Mouse (Mus musculus): ENCODE data around the gene Man1a.

Gene Man1a

GRCm38 (mm10) chr10:54076420-54076819 is at the start of gene Man1a:
Man1a (minus strand) TSS chr10:54076609.
- no peak for DNase-seq (ENCODE audit: low spot score in 2 of 2)

- DNase-seq (ENCODE audit: low spot score in 2 of 2) = no peak
Measured at GRCm38 (mm10) chr10:54121816-54122215, 45.4 kb upstream of the Man1a start.

- DNase-seq (ENCODE audit: low spot score in 2 of 2) = no peak
Measured at GRCm38 (mm10) chr10:54120375-54120774, 44.0 kb upstream of the Man1a start.

GRCm38 (mm10) chr10:54119303-54119702 is 42.9 kb upstream of the Man1a start:
- DNase-seq (ENCODE audit: low spot score in 2 of 2) = no peak

GRCm38 (mm10) chr10:54118223-54118912 is 42.0 kb upstream of the Man1a start:
- no peak for DNase-seq (ENCODE audit: low spot score in 2 of 2)

GRCm38 (mm10) chr10:54117763-54118162 is 41.4 kb upstream of the Man1a start:
- peak in 1 of 2 experiments; percentile 6 for DNase-seq (ENCODE audit: low spot score in 2 of 2)

- DNase-seq (ENCODE audit: low spot score in 2 of 2) = no peak
Measured at GRCm38 (mm10) chr10:54103671-54104070, 27.3 kb upstream of the Man1a start.

GRCm38 (mm10) chr10:54092081-54092480 is 15.7 kb upstream of the Man1a start:
- no peak for DNase-seq (ENCODE audit: low spot score in 2 of 2)

GRCm38 (mm10) chr10:54089923-54090322 is 13.5 kb upstream of the Man1a start:
- DNase-seq (ENCODE audit: low spot score in 2 of 2) = no peak

GRCm38 (mm10) chr10:54087346-54087745 is 10.9 kb upstream of the Man1a start:
- no peak for DNase-seq (ENCODE audit: low spot score in 2 of 2)

- DNase-seq (ENCODE audit: low spot score in 2 of 2) = no peak
Measured at GRCm38 (mm10) chr10:54085073-54085472, 8.7 kb upstream of the Man1a start.

- DNase-seq (ENCODE audit: low spot score in 2 of 2) = no peak
Measured at GRCm38 (mm10) chr10:54077005-54077404, 596 bp upstream of the Man1a start.

- DNase-seq (ENCODE audit: low spot score in 2 of 2) = peak; percentile 78 to 86
Measured at GRCm38 (mm10) chr10:54075441-54076010, 883 bp downstream of the Man1a start.

GRCm38 (mm10) chr10:54074609-54075421 is 1.6 kb downstream of the Man1a start:
- peak in 1 of 2 experiments; percentile 38 for DNase-seq (ENCODE audit: low spot score in 2 of 2)

- DNase-seq (ENCODE audit: low spot score in 2 of 2) = no peak
Measured at GRCm38 (mm10) chr10:54074247-54074608, 2.2 kb downstream of the Man1a start.

GRCm38 (mm10) chr10:54073641-54074203 is 2.7 kb downstream of the Man1a start:
- no peak for DNase-seq (ENCODE audit: low spot score in 2 of 2)

- no peak for DNase-seq (ENCODE audit: low spot score in 2 of 2)
Measured at GRCm38 (mm10) chr10:54072336-54072735, 4.1 kb downstream of the Man1a start.

- no peak for DNase-seq (ENCODE audit: low spot score in 2 of 2)
Measured at GRCm38 (mm10) chr10:54070496-54070895, 5.9 kb downstream of the Man1a start.

- no peak for DNase-seq (ENCODE audit: low spot score in 2 of 2)
Measured at GRCm38 (mm10) chr10:54069412-54069811, 7.0 kb downstream of the Man1a start.

- no peak for DNase-seq (ENCODE audit: low spot score in 2 of 2)
Measured at GRCm38 (mm10) chr10:54066683-54067082, 9.7 kb downstream of the Man1a start.

GRCm38 (mm10) chr10:54063551-54064260 is 12.7 kb downstream of the Man1a start:
- no peak for DNase-seq (ENCODE audit: low spot score in 2 of 2)

GRCm38 (mm10) chr10:54062835-54063234 is 13.6 kb downstream of the Man1a start:
- no peak for DNase-seq (ENCODE audit: low spot score in 2 of 2)

All from frontal cortex, postnatal 14 days (tissue).